Mouse (Mus musculus) heart, embryonic 16.5 days (tissue): ENCODE measurements around the gene Enc1. TPM values are rescaled to one million over a fixed set of nuclear protein-coding genes. Genes with fewer than 3 reads are reported as not detected.

Experiments
- ATAC-seq: fragments of 200-750 bp; cut with Nextera tagmentation; replicated peaks from 2 replicates; pipeline ENCODE4 v1.8.0; 2017; ENCODE audit warnings: moderate number of reproducible peaks; ENCODE audit not compliant: insufficient read depth, low FRiP score; ENCODE audit errors: extremely low read depth
- H3K27ac ChIP-seq: fragments of 300-500 bp; sonication (generic); 2 replicates; pipeline ENCODE4 v1.5.1; 2014; ENCODE audit warnings: mild to moderate bottlenecking, low read length, control low read depth, moderate library complexity
- H3K27me3 ChIP-seq: fragments of 300-500 bp; sonication (generic); 2 replicates; pipeline ENCODE4 v1.6.1; 2014; ENCODE audit warnings: low read length, mixed read lengths; ENCODE audit not compliant: control insufficient read depth, insufficient read depth
- H3K36me3 ChIP-seq: fragments of 300-500 bp; sonication (generic); 2 replicates; pipeline ENCODE4 v1.6.1; 2014; ENCODE audit not compliant: control insufficient read depth, insufficient read depth
- H3K4me1 ChIP-seq: fragments of 300-500 bp; sonication (generic); 2 replicates; pipeline ENCODE4 v1.6.1; 2014; ENCODE audit warnings: low read length, mixed read lengths; ENCODE audit not compliant: control insufficient read depth, insufficient read depth
- H3K4me2 ChIP-seq: fragments of 300-500 bp; sonication (generic); 2 replicates; pipeline ENCODE4 v1.6.1; 2014; ENCODE audit warnings: low read depth, mild to moderate bottlenecking, control low read depth, low read length
- H3K4me3 ChIP-seq: fragments of 300-500 bp; sonication (generic); 2 replicates; pipeline ENCODE4 v1.5.1; 2014; ENCODE audit warnings: mild to moderate bottlenecking, control low read depth, low read length
- H3K9ac ChIP-seq: fragments of 300-500 bp; sonication (generic); 2 replicates; pipeline ENCODE4 v1.6.1; 2014; ENCODE audit warnings: low read length, control low read depth
- H3K9me3 ChIP-seq: fragments of 300-500 bp; sonication (generic); replicated peaks from 2 replicates; pipeline ENCODE4 v1.6.1; 2016; ENCODE audit warnings: low read length; ENCODE audit not compliant: control insufficient read depth
- WGBS: fragments of 180-500 bp; shearing (Covaris S2); extraction: QIAGEN DNeasy Blood & Tissue Kit; methylation state at CpG from one replicate; pipeline ENCODE4 v1.1.7; 2014; 5-methylcytosine and 5-hydroxymethylcytosine counted together
- polyA plus RNA-seq: library from polyadenylated mRNA; unstranded; fragments of >200 nt; fragmentation: Nextera tagmentation; extraction: Ambion mirVana; gene quantifications from 2 replicates; pipeline ENCODE4 v1.2.1, GENCODE M21; 2015

The Enc1 gene
- 4.7 and 4.9 TPM in 2 replicates for polyA plus RNA-seq

- Histone ChIP-seq H3K36me3 (peaks cover 8% of the 10 kb centered on the region; the same call in 1 of the 2 replicates), H3K27me3 (0 out of 2 replicates have a peak, but pooled peaks cover 2% of the 10 kb centered on the region), H3K27ac (peak within 1 kb of the TSS; percentile 94), H3K4me3 (peak within 1 kb of the TSS; percentile 93), H3K9ac (peak within 1 kb of the TSS; percentile 95), H3K4me2 (peak within 1 kb of the TSS; percentile 99), H3K4me1 (peaks cover 43% of the 10 kb centered on the region), H3K9me3 (no peaks in the 10 kb centered on the region)
- WGBS, result under 1% methylated on average over 88 of the region's 89 CpGs
- ATAC-seq, result peak; percentile 93
Measured at GRCm38 (mm10) chr13:97240965-97241786, at the start of gene Enc1. TSS of gene Enc1 (plus strand) at chr13:97241105.

DNA sequence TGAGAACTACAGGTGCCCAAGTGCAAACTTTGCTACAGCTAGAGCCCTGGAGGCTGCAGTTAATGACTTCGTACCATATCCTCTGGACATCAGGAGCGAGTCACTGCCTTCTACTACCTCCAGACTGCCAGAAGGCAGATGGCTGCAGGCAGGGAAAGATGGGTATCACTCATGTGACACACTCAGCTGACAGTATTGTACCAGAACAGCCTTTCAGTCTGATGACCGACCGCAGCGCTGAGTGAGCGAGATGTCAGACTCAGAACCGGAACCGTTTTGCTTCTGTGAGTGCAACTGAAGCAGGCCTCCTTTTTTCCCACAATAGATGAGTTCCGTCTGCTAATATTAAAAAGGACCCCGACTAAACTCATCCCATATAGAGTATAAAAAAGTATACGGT is 48.3 kb upstream of the Enc1 start:
- no peaks in the 10 kb centered on the region for H3K9me3 ChIP-seq
- peaks cover 5% of the 10 kb centered on the region for H3K4me1 ChIP-seq
- no peaks in the 10 kb centered on the region for H3K27me3 ChIP-seq
- no peak overlapping the region for H3K4me3 ChIP-seq
- no peaks in the 10 kb centered on the region for H3K36me3 ChIP-seq
- no peak overlapping the region for H3K9ac ChIP-seq
- 88% methylated on average over 11 of the region's 11 CpGs for WGBS
- ATAC-seq, result no peak
- H3K4me2 ChIP-seq, result no peak overlapping the region
- no peak overlapping the region for H3K27ac ChIP-seq

DNA sequence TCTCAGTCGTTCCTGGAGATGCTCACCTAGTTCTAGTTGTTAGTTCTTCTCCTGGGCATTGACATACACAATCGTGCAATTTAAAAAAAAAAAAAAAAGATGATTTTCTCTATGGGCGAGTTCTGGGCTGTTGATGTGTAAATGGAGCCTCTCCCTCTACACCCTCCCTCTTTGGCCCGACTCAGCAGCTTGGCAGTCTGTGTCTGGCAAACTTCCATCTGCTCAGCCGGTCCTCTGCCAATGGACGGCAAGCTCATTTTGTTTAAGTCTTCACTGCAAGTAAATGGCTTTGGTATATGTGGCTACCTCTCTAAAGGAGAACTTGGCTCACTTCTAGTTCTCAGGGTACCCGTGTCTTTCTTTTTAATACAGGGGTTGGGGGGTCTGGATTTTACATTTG is 47.5 kb upstream of the Enc1 start:
- H3K27ac ChIP-seq, result no peak overlapping the region
- H3K4me2 ChIP-seq, result no peak overlapping the region
- H3K9me3 ChIP-seq, result no peaks in the 10 kb centered on the region
- no peaks in the 10 kb centered on the region for H3K36me3 ChIP-seq
- no peak overlapping the region for H3K9ac ChIP-seq
- H3K27me3 ChIP-seq, result no peaks in the 10 kb centered on the region
- peaks cover 2% of the 10 kb centered on the region; the same call in 1 of the 2 replicates for H3K4me1 ChIP-seq
- no peak overlapping the region for H3K4me3 ChIP-seq
- 38% methylated on average over 7 of the region's 7 CpGs for WGBS
- ATAC-seq, result no peak

DNA sequence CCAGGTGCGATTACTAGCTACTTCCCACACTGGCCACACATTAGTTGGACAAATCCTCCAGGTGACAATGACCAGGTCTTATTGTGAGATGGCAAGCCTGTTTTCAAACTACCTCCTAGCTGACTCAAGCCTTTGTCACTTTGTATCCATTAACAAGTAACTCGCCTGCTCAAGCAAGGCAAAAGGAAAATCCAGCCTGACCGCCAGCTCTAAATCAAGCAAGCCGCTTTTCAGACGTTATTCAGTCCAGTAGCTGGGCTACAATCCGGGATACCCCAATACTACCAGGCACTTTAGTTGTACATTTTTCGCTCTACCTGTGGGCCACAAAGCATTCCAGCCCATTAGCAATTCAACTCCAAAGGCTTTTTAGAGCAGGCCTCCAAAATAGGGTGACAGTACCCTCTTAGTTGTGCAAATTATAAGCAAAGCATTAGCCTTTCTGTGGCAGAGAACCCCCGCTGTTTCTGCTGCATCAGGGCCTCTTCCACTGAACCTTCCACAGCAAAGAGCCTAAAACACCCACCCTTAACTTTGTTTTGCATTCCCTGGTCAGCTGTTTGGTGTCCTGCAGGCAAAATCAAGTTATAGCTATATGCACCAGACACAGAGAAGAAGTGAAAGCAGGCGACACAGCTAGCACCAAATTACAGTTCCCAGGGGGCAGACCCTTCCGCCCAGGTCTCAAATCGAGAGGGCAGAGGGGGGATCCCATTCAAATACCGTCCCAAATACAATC is 44.5 kb upstream of the Enc1 start:
- H3K36me3 ChIP-seq, result no peaks in the 10 kb centered on the region
- H3K4me3 ChIP-seq, result no peak overlapping the region
- no peaks in the 10 kb centered on the region for H3K27me3 ChIP-seq
- no peaks in the 10 kb centered on the region for H3K9me3 ChIP-seq
- peaks cover 2% of the 10 kb centered on the region; the same call in 1 of the 2 replicates for H3K4me1 ChIP-seq
- no peak overlapping the region for H3K4me2 ChIP-seq
- no peak overlapping the region for H3K9ac ChIP-seq
- H3K27ac ChIP-seq, result no peak overlapping the region
- no peak for ATAC-seq
- WGBS, result 81% methylated on average over 12 of the region's 12 CpGs

DNA sequence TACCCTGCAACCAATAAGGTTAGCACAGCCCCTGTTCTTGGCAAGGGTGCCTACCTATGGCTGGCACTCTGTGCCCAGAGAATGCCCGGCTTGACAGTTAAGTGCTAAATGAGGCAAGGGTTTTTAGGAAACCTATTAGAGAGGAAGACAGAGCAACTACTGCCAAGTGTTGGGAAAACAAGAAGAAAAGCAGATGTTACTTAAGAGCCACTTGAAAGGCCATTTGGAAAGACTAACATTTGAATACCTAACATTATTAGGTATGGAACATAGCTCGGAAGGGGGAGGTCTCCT is 44.0 kb upstream of the Enc1 start:
- WGBS, result 82% methylated on average over 2 of the region's 2 CpGs
- Histone ChIP-seq H3K27me3 (no peaks in the 10 kb centered on the region), H3K27ac (no peak overlapping the region), H3K4me3 (no peak overlapping the region), H3K4me1 (peaks cover 2% of the 10 kb centered on the region; the same call in 1 of the 2 replicates), H3K36me3 (no peaks in the 10 kb centered on the region), H3K4me2 (no peak overlapping the region), H3K9me3 (no peaks in the 10 kb centered on the region), H3K9ac (no peak overlapping the region)
- no peak for ATAC-seq

DNA sequence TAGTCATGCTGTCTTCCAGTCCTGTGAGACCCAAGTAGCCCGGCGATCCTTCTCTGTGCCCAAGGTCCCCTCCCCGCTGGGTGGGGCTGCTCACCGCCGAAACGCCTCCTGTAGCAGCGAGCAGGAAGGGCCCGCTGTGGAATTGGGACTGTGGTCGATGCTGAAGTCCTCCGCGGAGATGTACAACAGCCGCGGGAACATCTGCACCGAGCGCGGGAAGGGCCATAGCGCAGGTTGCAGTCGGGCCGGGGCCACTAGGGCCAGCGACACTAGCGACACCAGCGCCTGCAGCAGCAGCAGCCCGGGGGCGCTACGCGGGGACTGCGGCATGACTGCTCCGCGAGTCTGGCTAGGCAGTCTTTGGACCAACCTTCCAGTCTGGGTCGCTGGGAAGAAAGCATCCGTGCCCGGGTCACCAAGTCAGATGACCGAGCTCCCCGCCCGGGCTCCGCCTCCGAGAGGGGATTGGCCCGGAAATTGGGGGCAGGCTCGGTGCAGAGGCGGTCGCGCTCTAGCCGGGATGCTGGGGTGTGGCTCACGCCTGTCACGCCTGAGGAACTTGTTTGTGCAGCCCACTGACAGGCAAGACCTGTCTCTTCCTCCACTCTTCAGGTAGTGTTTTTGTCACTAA is 42.9 kb upstream of the Enc1 start, which contains the start of gene Hexb:
Gene Hexb, minus strand, starts transcription at position 426 of the 631 bp plus-strand sequence.
- Histone ChIP-seq H3K36me3 (no peaks in the 10 kb centered on the region), H3K4me3 (peak within 1 kb of the TSS; percentile 91), H3K9ac (peak within 1 kb of the TSS; percentile 87)

GRCm38 (mm10) chr13:97199123-97199522 is 41.8 kb upstream of the Enc1 start:
- WGBS, result 80% methylated on average over 2 of the region's 2 CpGs
- H3K4me1 ChIP-seq, result peaks cover 2% of the 10 kb centered on the region; the same call in 1 of the 2 replicates
- H3K9me3 ChIP-seq, result no peaks in the 10 kb centered on the region
- H3K27ac ChIP-seq, result no peak overlapping the region
- no peak overlapping the region for H3K4me3 ChIP-seq
- H3K27me3 ChIP-seq, result no peaks in the 10 kb centered on the region
- H3K4me2 ChIP-seq, result no peak overlapping the region
- ATAC-seq, result no peak
- H3K9ac ChIP-seq, result no peak overlapping the region
- no peaks in the 10 kb centered on the region for H3K36me3 ChIP-seq

More for the DNA sequence above, 42.9 kb upstream of the Enc1 start, which contains the start of gene Hexb:
- Histone ChIP-seq H3K4me1 (peaks cover 2% of the 10 kb centered on the region; the same call in 1 of the 2 replicates), H3K9me3 (no peaks in the 10 kb centered on the region), H3K27me3 (no peaks in the 10 kb centered on the region), H3K27ac (peak within 1 kb of the TSS; percentile 86), H3K4me2 (peak within 1 kb of the TSS; percentile 90)
- under 1% methylated on average over 45 of the region's 45 CpGs for WGBS
- peak; percentile 97 for ATAC-seq

GRCm38 (mm10) chr13:97201076-97201475 is 39.8 kb upstream of the Enc1 start:
- 35% methylated on average over 7 of the region's 7 CpGs for WGBS
- no peak for ATAC-seq
- Histone ChIP-seq H3K27me3 (no peaks in the 10 kb centered on the region), H3K9me3 (no peaks in the 10 kb centered on the region), H3K4me2 (no peak overlapping the region), H3K27ac (no peak overlapping the region), H3K4me1 (peaks cover 9% of the 10 kb centered on the region; the same call in 1 of the 2 replicates), H3K36me3 (no peaks in the 10 kb centered on the region), H3K4me3 (no peak overlapping the region), H3K9ac (no peak overlapping the region)
